ENCODE assay signal across 1 mouse cellular context in genomic region chr4:129146392-129146791, GRCm38 (mm10).
TF ChIP-seq lines count a peak whose summit lies in the region.

No protein-coding gene starts in this region.

TF ChIP-seq in MEL, 35 proteins besides CTCF, POLR2A, EP300 and RAD21:
- TF ChIP-seq SIN3A (IDR thresholded peaks at IDR 0.05; ENCODE audit: low read length) (no peak; the same call in 1 of the 2 replicates), ZMIZ1 (IDR thresholded peaks at IDR 0.05; ENCODE audit: low read depth, low read length) (no peak), HCFC1 (IDR thresholded peaks at IDR 0.05; ENCODE audit: low read depth, low read length) (no peak), TBP (IDR thresholded peaks at IDR 0.05; ENCODE audit: low read depth, low read length) (no peak), USF2 (IDR thresholded peaks at IDR 0.05; ENCODE audit: borderline replicate concordance in 1 of 2, insufficient read depth in 1 of 2, low read depth in 1 of 2, low read length in 2 of 2) (no peak), ETS1 (IDR thresholded peaks at IDR 0.05; ENCODE audit: low read depth, low read length) (no peak), MYC (IDR thresholded peaks at IDR 0.05; ENCODE audit: low read depth, low read length) (no peak), ZNF384 (IDR thresholded peaks at IDR 0.05; ENCODE audit: low read depth, low read length) (no peak), ZKSCAN1 (IDR thresholded peaks at IDR 0.05; ENCODE audit: low read depth, low read length) (no peak), MYB (IDR thresholded peaks at IDR 0.05; ENCODE audit: low read depth, low read length) (no peak), RCOR1 (IDR thresholded peaks at IDR 0.05; ENCODE audit: low read depth, low read length) (no peak), USF1 (IDR thresholded peaks at IDR 0.05; ENCODE audit: low read depth, low read length) (no peak)
